ENCODE assay signal across 10 mouse cellular contexts in the genomic region with DNA sequence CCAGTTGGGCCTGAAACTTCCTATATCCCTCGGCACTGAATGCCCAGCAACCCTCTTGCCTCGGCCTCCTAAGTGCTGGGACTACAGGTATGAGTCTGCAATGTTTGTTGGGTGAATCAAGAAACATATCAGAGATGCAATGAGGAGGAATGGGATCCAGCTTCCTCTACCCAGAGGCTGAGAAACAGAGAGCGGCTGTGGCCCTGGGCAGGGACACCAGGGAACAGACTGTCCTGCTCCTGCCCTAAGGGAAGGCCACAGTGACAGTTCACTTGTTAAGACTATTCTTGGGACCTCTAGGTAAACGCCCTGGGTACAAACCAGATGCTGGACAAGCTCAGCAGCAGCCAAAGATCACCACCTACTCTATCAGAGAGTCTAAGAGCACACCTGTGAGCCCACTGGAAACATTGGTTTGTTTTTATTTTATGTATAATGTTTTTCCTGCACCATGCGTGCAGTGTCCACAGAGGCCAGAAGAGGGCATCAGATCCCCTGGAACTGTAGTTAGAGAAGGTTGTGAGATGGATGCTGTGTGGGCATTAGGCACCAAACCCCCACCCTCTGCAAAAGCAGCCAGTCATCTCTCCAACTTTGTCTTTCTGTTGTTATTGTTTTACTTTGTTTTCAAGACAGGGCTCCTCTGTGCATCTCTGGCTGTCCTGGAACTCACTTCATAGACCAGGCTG. TPM values are rescaled to one million over a fixed set of nuclear protein-coding genes. Genes with fewer than 3 reads are reported as not detected.
DNase-seq lines count a peak whose midpoint lies in the region; ATAC-seq and TF ChIP-seq lines count a peak whose summit lies in the region.
"Had no signal": no experiment of that assay in that cellular context is flagged by ENCODE, and none has a peak within 500 bp of the region (broad histone marks: within the 10 kb centered on the region; RNA-seq: fewer than 3 reads in every experiment).

No protein-coding gene starts in this region.

- no peak overlapping the region for H3K27ac ChIP-seq in forebrain, embryonic 10.5 days
- no peak overlapping the region for H3K27ac ChIP-seq in forebrain, embryonic 13.5 days
- no peak overlapping the region for H3K27ac ChIP-seq in midbrain, embryonic 10.5 days (replicated peaks)
- no peak overlapping the region for H3K27ac ChIP-seq in midbrain, embryonic 13.5 days
- H3K27ac ChIP-seq: heart, embryonic 15.5 days; macrophage had no signal

- ATAC-seq in forebrain, embryonic 13.5 days = no peak
- ATAC-seq in midbrain, embryonic 13.5 days = no peak
- no peak for ATAC-seq in megakaryocyte, adult 5-6 weeks (ENCODE audit: poor library complexity, severe bottlenecking)

- peaks cover 28% of the 10 kb centered on the region for H3K36me3 ChIP-seq in forebrain, embryonic 10.5 days (replicated peaks)
- H3K36me3 ChIP-seq in forebrain, embryonic 13.5 days (ENCODE audit: poor library complexity, severe bottlenecking) = peaks cover 17% of the 10 kb centered on the region; the same call in 1 of the 2 replicates
- peaks cover 31% of the 10 kb centered on the region for H3K36me3 ChIP-seq in midbrain, embryonic 10.5 days
- peaks cover 40% of the 10 kb centered on the region for H3K36me3 ChIP-seq in midbrain, embryonic 13.5 days

- DNase-seq in forebrain, embryonic 10.5 days (ENCODE audit: extremely low spot score, low spot score) = peak; percentile 36
- DNase-seq in midbrain, embryonic 10.5 days (ENCODE audit: low spot score) = peak; percentile 33
- peak; percentile 13 for DNase-seq in brain, embryonic 14.5 days (ENCODE audit: low read depth)
- peak; percentile 71 to 72 for DNase-seq in layer of hippocampus, postnatal 10 days (ENCODE audit: low spot score in 2 of 2)
- DNase-seq in retina, postnatal 7 days (ENCODE audit: low read depth, low spot score) = peak; percentile 13

- no peak overlapping the region for H3K4me3 ChIP-seq in forebrain, embryonic 10.5 days
- H3K4me3 ChIP-seq in forebrain, embryonic 13.5 days = no peak overlapping the region
- H3K4me3 ChIP-seq in midbrain, embryonic 10.5 days = no peak overlapping the region
- H3K4me3 ChIP-seq in midbrain, embryonic 13.5 days (replicated peaks) = no peak overlapping the region
- H3K4me3 ChIP-seq: heart, embryonic 15.5 days had no signal

- no peak for TF ChIP-seq POLR2A in brain, embryonic 14.5 days (IDR thresholded peaks at IDR 0.05; ENCODE audit: borderline replicate concordance, extremely low read depth, insufficient read depth, insufficient read length, poor library complexity, severe bottlenecking)

- H3K4me1 ChIP-seq in forebrain, embryonic 10.5 days = peaks cover 9% of the 10 kb centered on the region
- peaks cover 12% of the 10 kb centered on the region for H3K4me1 ChIP-seq in forebrain, embryonic 13.5 days
- peaks cover 12% of the 10 kb centered on the region for H3K4me1 ChIP-seq in midbrain, embryonic 10.5 days
- H3K4me1 ChIP-seq in midbrain, embryonic 13.5 days (replicated peaks) = peaks cover 11% of the 10 kb centered on the region

- peak; percentile 64; the same call in 1 of the 2 replicates for TF ChIP-seq CTCF in brain, embryonic 14.5 days (IDR thresholded peaks at IDR 0.05; ENCODE audit: borderline replicate concordance, extremely low read depth, insufficient read depth, insufficient read length)

- no peak overlapping the region for H3K9ac ChIP-seq in forebrain, embryonic 13.5 days
- no peak overlapping the region for H3K9ac ChIP-seq in midbrain, embryonic 13.5 days (replicated peaks)
- H3K9ac ChIP-seq: heart, embryonic 15.5 days had no signal

- no peaks in the 10 kb centered on the region for H3K27me3 ChIP-seq in forebrain, embryonic 10.5 days (ENCODE audit: poor library complexity, severe bottlenecking)
- H3K27me3 ChIP-seq in forebrain, embryonic 13.5 days = no peaks in the 10 kb centered on the region
- no peaks in the 10 kb centered on the region for H3K27me3 ChIP-seq in midbrain, embryonic 10.5 days (ENCODE audit: low read depth, poor library complexity, severe bottlenecking)
- no peaks in the 10 kb centered on the region for H3K27me3 ChIP-seq in midbrain, embryonic 13.5 days
- H3K27me3 ChIP-seq: heart, embryonic 15.5 days had no signal

- WGBS in forebrain, embryonic 10.5 days = 63% methylated on average over 5 of the region's 5 CpGs
- WGBS in forebrain, embryonic 13.5 days = 62% methylated on average over 5 of the region's 5 CpGs
- WGBS in midbrain, embryonic 10.5 days = 68% methylated on average over 5 of the region's 5 CpGs
- 58% methylated on average over 5 of the region's 5 CpGs for WGBS in midbrain, embryonic 13.5 days

- no peaks in the 10 kb centered on the region for H3K9me3 ChIP-seq in forebrain, embryonic 10.5 days
- no peaks in the 10 kb centered on the region for H3K9me3 ChIP-seq in forebrain, embryonic 13.5 days (replicated peaks)
- H3K9me3 ChIP-seq in midbrain, embryonic 10.5 days (replicated peaks) = no peaks in the 10 kb centered on the region
- no peaks in the 10 kb centered on the region for H3K9me3 ChIP-seq in midbrain, embryonic 13.5 days
- H3K9me3 ChIP-seq: heart, embryonic 15.5 days had no signal

- no peak overlapping the region for H3K4me2 ChIP-seq in forebrain, embryonic 13.5 days
- no peak overlapping the region for H3K4me2 ChIP-seq in midbrain, embryonic 13.5 days (replicated peaks)
- H3K4me2 ChIP-seq: heart, embryonic 15.5 days had no signal

RNA-seq across cellular contexts. Expression of gene Gpx3, which starts 29.3 kb away (rescaled TPM):
- 59.5 and 61.2 TPM in 2 replicates for polyA plus RNA-seq in forebrain, embryonic 10.5 days (2016; fragmentation: Nextera tagmentation; extraction: Ambion mirVana)
- 17.9 and 20.8 TPM in 2 replicates for polyA plus RNA-seq in forebrain, embryonic 13.5 days (2015; fragmentation: Nextera tagmentation; extraction: Ambion mirVana)
- 68.6 and 72.1 TPM in 2 replicates for polyA plus RNA-seq in midbrain, embryonic 10.5 days (2016; fragmentation: Nextera tagmentation; extraction: Ambion mirVana)
- 19.6 and 21.4 TPM in 2 replicates for polyA plus RNA-seq in midbrain, embryonic 13.5 days (2015; fragmentation: Nextera tagmentation; extraction: Ambion mirVana)
- 5.8 and 14.6 TPM in 2 replicates for polyA plus RNA-seq in brain, embryonic 14.5 days (2012; rRNA removed)
- 1 to 10 TPM; 7.0 to 7.1 TPM for total RNA-seq in layer of hippocampus, postnatal 10 days (2021)
- 52.7 and 58.3 TPM in 2 replicates for total RNA-seq in megakaryocyte, adult 5-6 weeks (2015)
- 1.8 and 6.0 TPM in 2 replicates for total RNA-seq in megakaryocyte, adult 5-6 weeks (2017)

RNA-seq across cellular contexts. Expression of gene Tnip1, which starts 31.2 kb away (rescaled TPM):
- polyA plus RNA-seq in forebrain, embryonic 10.5 days (2016; fragmentation: Nextera tagmentation; extraction: Ambion mirVana) = 8.8 and 10.0 TPM in 2 replicates
- polyA plus RNA-seq in forebrain, embryonic 13.5 days (2015; fragmentation: Nextera tagmentation; extraction: Ambion mirVana) = 10.4 and 10.8 TPM in 2 replicates
- 9.5 and 11.6 TPM in 2 replicates for polyA plus RNA-seq in midbrain, embryonic 10.5 days (2016; fragmentation: Nextera tagmentation; extraction: Ambion mirVana)
- 13.4 and 14.4 TPM in 2 replicates for polyA plus RNA-seq in midbrain, embryonic 13.5 days (2015; fragmentation: Nextera tagmentation; extraction: Ambion mirVana)
- polyA plus RNA-seq in brain, embryonic 14.5 days (2012; rRNA removed) = 13.3 and 16.0 TPM in 2 replicates
- total RNA-seq in layer of hippocampus, postnatal 10 days (2021) = 10 to 100 TPM; 29.0 to 32.2 TPM
- total RNA-seq in megakaryocyte, adult 5-6 weeks (2015) = 28.3 and 32.6 TPM in 2 replicates
- total RNA-seq in megakaryocyte, adult 5-6 weeks (2017) = 26.7 and 47.2 TPM in 2 replicates

Comparison
In these comparisons a context has a peak if more than half of its experiments do, and no peak if none do; other contexts are left out.
1. DNase-seq: peak in every context shown above with its lines; median percentile 72 in layer of hippocampus, postnatal 10 days; 36 in forebrain, embryonic 10.5 days; 33 in midbrain, embryonic 10.5 days; 13 in brain, embryonic 14.5 days; 13 in retina, postnatal 7 days.